In the genomic region with DNA sequence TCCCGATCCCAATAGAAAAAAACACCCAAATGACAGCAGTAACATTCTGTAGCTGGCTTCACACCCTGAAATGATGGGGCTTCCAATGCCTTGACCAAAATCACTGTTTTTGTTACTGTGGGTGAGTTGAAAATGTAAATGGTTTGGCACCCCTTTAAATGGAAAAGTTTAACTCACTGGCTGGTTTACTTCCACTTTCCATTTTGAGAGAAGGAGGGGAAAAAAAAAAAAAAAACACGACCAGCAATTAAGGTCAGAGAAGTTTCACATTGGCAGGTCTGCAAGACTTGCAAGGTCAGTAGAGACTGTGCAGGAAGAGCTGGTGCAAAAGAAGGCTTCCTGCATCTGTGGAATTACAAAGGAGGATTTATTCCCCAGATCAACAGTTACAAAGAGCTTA, we compare ENCODE assay signal across 30 mouse cellular contexts.
DNase-seq lines count a peak whose midpoint lies in the region; ATAC-seq lines count a peak whose summit lies in the region.
"Had no signal": no experiment of that assay in that cellular context is flagged by ENCODE, and none has a peak within 500 bp of the region (broad histone marks: within the 10 kb centered on the region; RNA-seq: fewer than 3 reads in every experiment).

No protein-coding gene starts in this region.

- no peak overlapping the region for H3K9ac ChIP-seq in kidney, embryonic 16.5 days (replicated peaks; ENCODE audit: low read length)
- H3K9ac ChIP-seq: forebrain, embryonic 13.5 days; heart, embryonic 12.5 days; hindbrain, embryonic 13.5 days; limb, embryonic 13.5 days; lung, embryonic 15.5 days; midbrain, embryonic 15.5 days; neural tube, embryonic 15.5 days had no signal

- H3K4me1 ChIP-seq in kidney, embryonic 16.5 days (ENCODE audit: insufficient read depth, low read length): peaks cover 11% of the 10 kb centered on the region
- H3K4me1 ChIP-seq: hindbrain, embryonic 13.5 days; lung, embryonic 15.5 days; midbrain, embryonic 15.5 days; neural tube, embryonic 15.5 days had no signal

- H3K9me3 ChIP-seq in kidney, embryonic 16.5 days (ENCODE audit: low read length): no peaks in the 10 kb centered on the region
- H3K9me3 ChIP-seq: forebrain, embryonic 13.5 days; heart, embryonic 12.5 days; hindbrain, embryonic 13.5 days; limb, embryonic 13.5 days; lung, embryonic 15.5 days; midbrain, embryonic 10.5 days; midbrain, embryonic 15.5 days; neural tube, embryonic 15.5 days had no signal

- no peak overlapping the region for H3K4me3 ChIP-seq in kidney, embryonic 16.5 days (ENCODE audit: low read length)
- H3K4me3 ChIP-seq: erythroblast, embryonic 14.5 days; forebrain, embryonic 13.5 days; heart, embryonic 12.5 days; hindbrain, embryonic 13.5 days; left cerebral cortex, adult 2 months; limb, embryonic 13.5 days; lung, embryonic 15.5 days; midbrain, embryonic 10.5 days; midbrain, embryonic 15.5 days; neural tube, embryonic 15.5 days had no signal

- WGBS in kidney, embryonic 16.5 days: 32% methylated on average over 2 of the region's 2 CpGs

- peak overlapping the region; percentile 47; the same call in 1 of the 2 replicates for H3K27ac ChIP-seq in kidney, embryonic 16.5 days (ENCODE audit: low read length)
- H3K27ac ChIP-seq: forebrain, embryonic 13.5 days; hindbrain, embryonic 13.5 days; left cerebral cortex, adult 2 months; limb, embryonic 13.5 days; lung, embryonic 15.5 days; midbrain, embryonic 10.5 days; midbrain, embryonic 15.5 days; neural tube, embryonic 15.5 days had no signal

- no peak overlapping the region for H3K4me2 ChIP-seq in kidney, embryonic 16.5 days (replicated peaks; ENCODE audit: low read depth, low read length)
- H3K4me2 ChIP-seq: forebrain, embryonic 13.5 days; heart, embryonic 12.5 days; hindbrain, embryonic 13.5 days; limb, embryonic 13.5 days; liver, embryonic 11.5 days; lung, embryonic 15.5 days; midbrain, embryonic 15.5 days; neural tube, embryonic 15.5 days had no signal

- no peaks in the 10 kb centered on the region; the same call in 1 of the 2 replicates for H3K27me3 ChIP-seq in kidney, embryonic 16.5 days (ENCODE audit: insufficient read depth, low read length)
- H3K27me3 ChIP-seq: heart, embryonic 12.5 days; lung, embryonic 15.5 days; midbrain, embryonic 15.5 days; neural tube, embryonic 15.5 days had no signal

- no peaks in the 10 kb centered on the region for H3K36me3 ChIP-seq in kidney, embryonic 16.5 days (ENCODE audit: insufficient read depth, low read length)
- H3K36me3 ChIP-seq: heart, embryonic 12.5 days; hindbrain, embryonic 13.5 days; limb, embryonic 13.5 days; lung, embryonic 15.5 days; midbrain, embryonic 10.5 days; midbrain, embryonic 15.5 days; neural tube, embryonic 15.5 days had no signal

- peak; percentile 10 to 19 for DNase-seq in adrenal gland, postnatal 36 days
- DNase-seq in adrenal gland, postnatal 4 days (ENCODE audit: low spot score in 2 of 2): no peak
- DNase-seq in kidney, adult 8-10 months: no peak
- DNase-seq in ZHBTc4 (ENCODE audit: low read depth, low spot score): peak; percentile 26
- DNase-seq in right cerebral cortex, postnatal 36 days (ENCODE audit: low spot score in 2 of 2): no peak
- DNase-seq in heart, adult 8-10 months (ENCODE audit: low spot score): no peak
- DNase-seq: cerebellum, adult 18-20 months; cerebellum, postnatal 10 days; gastrocnemius, postnatal 25 days; heart, adult 18-20 months; heart, postnatal 4 days; kidney, adult 11 months; kidney, postnatal 25 days; retina, postnatal 1 day; right cerebral cortex, postnatal 14 days; thymus, adult 2 months; thymus, postnatal 36 days had no signal

- no peak for ATAC-seq in kidney, embryonic 16.5 days (ENCODE audit: low FRiP score, low TSS enrichment)
- ATAC-seq: CD4-positive, CD25-positive, alpha-beta regulatory T cell, adult 4 months; forebrain, embryonic 13.5 days; midbrain, embryonic 15.5 days had no signal

Comparison
In these comparisons a context has a peak if more than half of its experiments do, and no peak if none do; other contexts are left out.
1. DNase-seq: peak in adrenal gland, postnatal 36 days (2 of 2) and ZHBTc4 (single experiment); none in adrenal gland, postnatal 4 days (0 of 2), kidney, adult 8-10 months (0 of 2), right cerebral cortex, postnatal 36 days (0 of 2) and heart, adult 8-10 months (single experiment).